Mouse (Mus musculus): Measurements from ENCODE around the gene Cidec. TPM values are rescaled to one million over a fixed set of nuclear protein-coding genes. Genes with fewer than 3 reads are reported as not detected.

The Cidec gene
- polyA plus RNA-seq, 2 experiments = 0.11 TPM; not detected in 1

- Histone ChIP-seq H3K27me3 (ENCODE audit: control insufficient read depth, insufficient read depth, low read length) (no peaks in the 10 kb centered on the region), H3K4me1 (ENCODE audit: control insufficient read depth, insufficient read depth, low read length) (peaks cover 7% of the 10 kb centered on the region), H3K4me2 (replicated peaks; ENCODE audit: low read depth, low read length, severe bottlenecking) (no peak overlapping the region), H3K36me3 (ENCODE audit: control insufficient read depth, insufficient read depth, low read length) (peaks cover 21% of the 10 kb centered on the region), H3K27ac (replicated peaks; ENCODE audit: low read depth, low read length) (no peak overlapping the region), H3K9ac (ENCODE audit: low read depth, low read length, severe bottlenecking) (no peak overlapping the region), H3K4me3 (replicated peaks; ENCODE audit: low read length) (no peak overlapping the region), H3K9me3 (ENCODE audit: control insufficient read depth, low read length) (no peaks in the 10 kb centered on the region)
- no peak for ATAC-seq (ENCODE audit: low FRiP score, low read depth)
- TF ChIP-seq POLR2A (IDR thresholded peaks at IDR 0.05; ENCODE audit: borderline replicate concordance, extremely low read depth, insufficient read depth, insufficient read length) = no peak
- DNase-seq (ENCODE audit: low spot score) = no peak
- WGBS = 84% methylated on average over 5 of the region's 5 CpGs
These were observed 19.1 kb downstream of the Cidec start for GRCm38 (mm10) chr6:113416416-113416815.

GRCm38 (mm10) chr6:113410001-113410400 is 25.6 kb downstream of the Cidec start:
- Histone ChIP-seq H3K9me3 (ENCODE audit: control insufficient read depth, low read length) (no peaks in the 10 kb centered on the region), H3K27me3 (ENCODE audit: control insufficient read depth, insufficient read depth, low read length) (no peaks in the 10 kb centered on the region), H3K27ac (replicated peaks; ENCODE audit: low read depth, low read length) (no peak overlapping the region), H3K4me2 (replicated peaks; ENCODE audit: low read depth, low read length, severe bottlenecking) (no peak overlapping the region), H3K9ac (ENCODE audit: low read depth, low read length, severe bottlenecking) (no peak overlapping the region), H3K4me1 (ENCODE audit: control insufficient read depth, insufficient read depth, low read length) (no peaks in the 10 kb centered on the region), H3K36me3 (ENCODE audit: control insufficient read depth, insufficient read depth, low read length) (peaks cover 18% of the 10 kb centered on the region), H3K4me3 (replicated peaks; ENCODE audit: low read length) (no peak overlapping the region)
- WGBS = 73% methylated on average over 1 of the region's 1 CpGs
- DNase-seq (ENCODE audit: low spot score) = no peak
- TF ChIP-seq POLR2A (IDR thresholded peaks at IDR 0.05; ENCODE audit: borderline replicate concordance, extremely low read depth, insufficient read depth, insufficient read length) = no peak
- ATAC-seq (ENCODE audit: low FRiP score, low read depth) = no peak

GRCm38 (mm10) chr6:113406683-113407082 is 28.9 kb downstream of the Cidec start:
- Histone ChIP-seq H3K4me3 (replicated peaks; ENCODE audit: low read length) (no peak overlapping the region), H3K27me3 (ENCODE audit: control insufficient read depth, insufficient read depth, low read length) (no peaks in the 10 kb centered on the region), H3K27ac (replicated peaks; ENCODE audit: low read depth, low read length) (no peak overlapping the region), H3K9ac (ENCODE audit: low read depth, low read length, severe bottlenecking) (no peak overlapping the region), H3K4me2 (replicated peaks; ENCODE audit: low read depth, low read length, severe bottlenecking) (no peak overlapping the region), H3K36me3 (ENCODE audit: control insufficient read depth, insufficient read depth, low read length) (0 out of 2 replicates have a peak, but pooled peaks cover 7% of the 10 kb centered on the region), H3K9me3 (ENCODE audit: control insufficient read depth, low read length) (no peaks in the 10 kb centered on the region), H3K4me1 (ENCODE audit: control insufficient read depth, insufficient read depth, low read length) (no peaks in the 10 kb centered on the region)
- ATAC-seq (ENCODE audit: low FRiP score, low read depth) (no peak), DNase-seq (ENCODE audit: low spot score) (no peak)
- WGBS = 79% methylated on average over 9 of the region's 9 CpGs
- no peak for TF ChIP-seq POLR2A (IDR thresholded peaks at IDR 0.05; ENCODE audit: borderline replicate concordance, extremely low read depth, insufficient read depth, insufficient read length)

- ATAC-seq (ENCODE audit: low FRiP score, low read depth) = no peak
- H3K4me2 ChIP-seq (replicated peaks; ENCODE audit: low read depth, low read length, severe bottlenecking) = no peak overlapping the region
- WGBS = 83% methylated on average over 6 of the region's 6 CpGs
- TF ChIP-seq POLR2A (IDR thresholded peaks at IDR 0.05; ENCODE audit: borderline replicate concordance, extremely low read depth, insufficient read depth, insufficient read length) = no peak
- no peak overlapping the region for H3K9ac ChIP-seq (ENCODE audit: low read depth, low read length, severe bottlenecking)
- H3K27ac ChIP-seq (replicated peaks; ENCODE audit: low read depth, low read length) = no peak overlapping the region
- 0 out of 2 replicates have a peak, but pooled peaks cover 7% of the 10 kb centered on the region for H3K36me3 ChIP-seq (ENCODE audit: control insufficient read depth, insufficient read depth, low read length)
- no peaks in the 10 kb centered on the region for H3K27me3 ChIP-seq (ENCODE audit: control insufficient read depth, insufficient read depth, low read length)
- no peak overlapping the region for H3K4me3 ChIP-seq (replicated peaks; ENCODE audit: low read length)
- DNase-seq (ENCODE audit: low spot score) = no peak
- no peaks in the 10 kb centered on the region for H3K9me3 ChIP-seq (ENCODE audit: control insufficient read depth, low read length)
- H3K4me1 ChIP-seq (ENCODE audit: control insufficient read depth, insufficient read depth, low read length) = no peaks in the 10 kb centered on the region
These were observed 30.1 kb downstream of the Cidec start for GRCm38 (mm10) chr6:113405483-113405882.

GRCm38 (mm10) chr6:113404649-113405448 is 30.7 kb downstream of the Cidec start:
- H3K27ac ChIP-seq (replicated peaks; ENCODE audit: low read depth, low read length) = no peak overlapping the region
- no peaks in the 10 kb centered on the region for H3K27me3 ChIP-seq (ENCODE audit: control insufficient read depth, insufficient read depth, low read length)
- H3K9ac ChIP-seq (ENCODE audit: low read depth, low read length, severe bottlenecking) = no peak overlapping the region
- ATAC-seq (ENCODE audit: low FRiP score, low read depth) (no peak), DNase-seq (ENCODE audit: low spot score) (no peak)
- H3K4me1 ChIP-seq (ENCODE audit: control insufficient read depth, insufficient read depth, low read length) = no peaks in the 10 kb centered on the region
- WGBS = 82% methylated on average over 12 of the region's 12 CpGs
- H3K4me3 ChIP-seq (replicated peaks; ENCODE audit: low read length) = no peak overlapping the region
- no peak overlapping the region for H3K4me2 ChIP-seq (replicated peaks; ENCODE audit: low read depth, low read length, severe bottlenecking)
- H3K9me3 ChIP-seq (ENCODE audit: control insufficient read depth, low read length) = no peaks in the 10 kb centered on the region
- 0 out of 2 replicates have a peak, but pooled peaks cover 7% of the 10 kb centered on the region for H3K36me3 ChIP-seq (ENCODE audit: control insufficient read depth, insufficient read depth, low read length)
- TF ChIP-seq POLR2A (IDR thresholded peaks at IDR 0.05; ENCODE audit: borderline replicate concordance, extremely low read depth, insufficient read depth, insufficient read length) = no peak

Data from limb, embryonic 14.5 days (tissue).